Mouse (Mus musculus): ENCODE measurements around the gene Wdr95. TPM values are rescaled to one million over a fixed set of nuclear protein-coding genes. Genes with fewer than 3 reads are reported as not detected.

Wdr95 gene
- polyA plus RNA-seq (2014; fragmentation: Nextera tagmentation; extraction: Ambion mirVana): 0.30 TPM in 1 of 2 replicates, not detected in the other

DNA sequence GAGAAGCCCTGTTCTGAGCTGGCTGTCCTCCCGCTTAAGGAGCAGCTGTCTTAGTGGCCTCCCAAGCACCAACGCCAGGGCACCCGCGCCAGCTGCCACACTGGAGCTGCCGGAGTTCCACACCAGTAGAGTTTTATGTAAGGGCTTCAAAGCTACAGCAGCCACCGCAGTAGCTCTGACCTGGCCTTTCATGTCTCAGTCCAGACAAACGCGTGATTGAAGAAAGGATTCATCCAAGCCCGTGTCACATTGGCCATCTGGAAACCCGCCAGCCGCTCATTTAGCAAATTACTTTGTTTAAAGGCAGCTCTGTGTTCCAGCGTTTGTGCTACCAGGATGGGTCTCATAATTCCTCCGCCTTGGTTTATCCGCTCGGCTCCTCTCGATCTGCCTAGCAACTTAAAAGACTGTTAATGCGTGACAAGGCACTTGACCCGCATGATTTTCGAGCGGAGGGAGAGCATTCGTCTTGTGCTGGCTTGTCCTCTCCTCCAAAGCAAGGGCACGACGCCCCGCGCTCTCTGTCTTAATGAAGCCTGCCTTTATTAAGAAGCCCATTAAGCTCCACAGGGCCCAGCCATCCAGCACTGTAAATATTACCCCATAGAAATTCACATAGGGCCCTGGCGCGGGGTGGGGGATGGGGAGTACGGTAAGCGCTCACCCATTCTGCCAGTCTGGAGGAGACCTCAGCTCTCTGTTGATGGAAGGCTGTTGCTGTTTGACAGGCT lies at the start of gene Wdr95:
Gene Wdr95 (plus strand): TSS at position 681 of the 731 bp plus-strand sequence.
- H3K4me3 ChIP-seq (replicated peaks; ENCODE audit: low read depth, low read length): no peak within 1 kb of the TSS

DNA sequence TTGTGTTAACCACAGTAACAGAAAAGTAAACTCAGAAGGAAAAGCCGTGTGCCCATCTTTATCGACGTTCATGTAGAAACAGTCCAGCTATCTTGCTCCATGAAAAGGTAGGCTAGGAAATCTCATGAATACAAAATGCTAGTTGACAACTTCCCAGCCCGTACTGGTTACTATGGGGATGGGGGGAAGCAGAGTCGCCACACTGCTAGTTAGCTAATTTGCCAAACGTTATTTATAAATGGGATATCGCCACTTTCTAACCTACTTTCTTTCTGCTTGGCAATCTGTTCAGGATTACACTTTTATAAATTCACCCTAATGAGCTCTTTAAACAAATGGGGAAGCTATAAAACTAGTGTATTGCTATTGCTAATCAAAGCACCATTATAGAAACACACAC lies 46.6 kb upstream of the Wdr95 start:
- H3K4me3 ChIP-seq (replicated peaks; ENCODE audit: low read depth, low read length): no peak overlapping the region
- ATAC-seq (ENCODE audit: low FRiP score, low TSS enrichment): no peak

More for the DNA sequence above, at the start of gene Wdr95:
- peak within 1 kb of the TSS; percentile 42 for H3K4me2 ChIP-seq (ENCODE audit: low read length)
- H3K9ac ChIP-seq (replicated peaks; ENCODE audit: low read length): no peak within 1 kb of the TSS; the same call in 1 of the 2 replicates
- WGBS: 15% methylated on average over 29 of the region's 29 CpGs
- peak; percentile 34; the same call in 1 of the 2 replicates for ATAC-seq (ENCODE audit: low FRiP score, low TSS enrichment)
- H3K27ac ChIP-seq (replicated peaks; ENCODE audit: low read depth, low read length): peak within 1 kb of the TSS; percentile 85
- H3K27me3 ChIP-seq (ENCODE audit: control insufficient read depth, insufficient read depth, low read length): no peaks in the 10 kb centered on the region
- H3K36me3 ChIP-seq (ENCODE audit: control insufficient read depth, insufficient read depth, low read length): no peaks in the 10 kb centered on the region
- H3K9me3 ChIP-seq (ENCODE audit: control insufficient read depth, low read length): no peaks in the 10 kb centered on the region
- DNase-seq: peak; percentile 86
- H3K4me1 ChIP-seq (ENCODE audit: control insufficient read depth, insufficient read depth, low read length): peaks cover 42% of the 10 kb centered on the region

DNA sequence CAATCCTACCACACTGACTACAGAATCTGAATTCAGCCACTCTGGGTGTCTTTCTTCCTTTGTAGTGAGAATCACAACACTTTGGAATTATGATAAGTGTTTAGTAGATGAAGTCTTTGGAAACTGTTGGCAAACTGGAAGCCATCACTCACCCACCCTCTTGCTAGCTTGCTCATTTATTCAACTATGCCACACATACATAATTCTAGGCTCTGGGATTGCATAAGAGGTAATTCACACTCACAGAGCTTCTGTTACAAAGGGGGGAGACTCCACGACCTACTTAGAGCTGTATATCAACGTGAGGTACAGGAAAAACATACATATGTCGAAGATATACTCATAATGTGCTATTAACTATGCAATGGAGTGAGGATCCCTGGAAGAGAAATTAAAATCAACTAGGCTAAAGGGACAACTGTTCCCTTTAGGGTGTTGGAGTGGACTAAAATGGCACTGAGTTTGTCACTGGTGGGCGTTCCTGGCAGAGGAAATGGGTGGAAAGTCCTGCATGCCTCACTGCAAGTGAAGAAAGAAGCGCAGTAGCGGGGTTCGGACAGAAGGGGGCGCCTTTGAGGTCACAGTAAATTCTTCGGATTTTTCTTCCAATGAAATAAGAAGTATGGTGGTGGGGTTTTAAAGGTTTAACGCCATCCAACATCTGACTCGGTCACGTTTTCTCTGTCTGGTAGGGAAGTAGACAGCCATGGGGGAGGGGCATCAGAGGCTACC lies 45.0 kb upstream of the Wdr95 start:
- no peaks in the 10 kb centered on the region for H3K27me3 ChIP-seq (ENCODE audit: control insufficient read depth, insufficient read depth, low read length)
- no peak for DNase-seq
- H3K9ac ChIP-seq (replicated peaks; ENCODE audit: low read length): no peak overlapping the region
- H3K4me3 ChIP-seq (replicated peaks; ENCODE audit: low read depth, low read length): no peak overlapping the region
- no peak for ATAC-seq (ENCODE audit: low FRiP score, low TSS enrichment)
- H3K9me3 ChIP-seq (ENCODE audit: control insufficient read depth, low read length): no peaks in the 10 kb centered on the region
- 66% methylated on average over 12 of the region's 12 CpGs for WGBS
- H3K27ac ChIP-seq (replicated peaks; ENCODE audit: low read depth, low read length): no peak overlapping the region
- no peaks in the 10 kb centered on the region for H3K36me3 ChIP-seq (ENCODE audit: control insufficient read depth, insufficient read depth, low read length)
- peaks cover 10% of the 10 kb centered on the region for H3K4me1 ChIP-seq (ENCODE audit: control insufficient read depth, insufficient read depth, low read length)
- no peak overlapping the region for H3K4me2 ChIP-seq (ENCODE audit: low read length)

More for the DNA sequence above, 46.6 kb upstream of the Wdr95 start:
- H3K9me3 ChIP-seq (ENCODE audit: control insufficient read depth, low read length): no peaks in the 10 kb centered on the region
- no peak for DNase-seq
- H3K27ac ChIP-seq (replicated peaks; ENCODE audit: low read depth, low read length): no peak overlapping the region
- 88% methylated on average over 7 of the region's 7 CpGs for WGBS
- H3K4me1 ChIP-seq (ENCODE audit: control insufficient read depth, insufficient read depth, low read length): no peaks in the 10 kb centered on the region
- no peak overlapping the region for H3K9ac ChIP-seq (replicated peaks; ENCODE audit: low read length)
- no peak overlapping the region for H3K4me2 ChIP-seq (ENCODE audit: low read length)
- H3K36me3 ChIP-seq (ENCODE audit: control insufficient read depth, insufficient read depth, low read length): no peaks in the 10 kb centered on the region
- no peaks in the 10 kb centered on the region for H3K27me3 ChIP-seq (ENCODE audit: control insufficient read depth, insufficient read depth, low read length)

DNA sequence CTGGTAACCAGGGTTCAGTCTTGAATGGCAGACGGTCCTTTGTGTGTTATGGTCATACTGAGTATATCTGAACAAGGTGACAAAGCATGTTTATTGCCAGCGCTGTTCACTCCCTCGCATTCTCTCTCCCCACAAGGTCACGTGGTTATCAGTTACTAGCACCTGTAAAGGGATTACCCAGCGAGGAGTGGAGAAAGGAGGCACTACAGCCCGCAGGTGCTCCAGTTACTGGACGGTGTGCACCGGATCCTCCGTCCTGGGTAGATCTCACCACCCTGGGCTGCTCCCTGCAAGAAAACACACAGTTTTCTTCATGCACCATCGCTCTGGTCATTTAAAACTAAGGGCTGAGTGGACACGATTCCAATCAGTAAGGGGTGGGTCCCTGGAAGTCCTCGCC lies 44.2 kb upstream of the Wdr95 start:
- Histone ChIP-seq H3K36me3 (ENCODE audit: control insufficient read depth, insufficient read depth, low read length) (no peaks in the 10 kb centered on the region), H3K27ac (replicated peaks; ENCODE audit: low read depth, low read length) (0 out of 2 replicates have a peak overlapping the region, but pooled peaks have one; percentile 20), H3K9me3 (ENCODE audit: control insufficient read depth, low read length) (no peaks in the 10 kb centered on the region), H3K4me2 (ENCODE audit: low read length) (no peak overlapping the region), H3K4me1 (ENCODE audit: control insufficient read depth, insufficient read depth, low read length) (peaks cover 15% of the 10 kb centered on the region), H3K27me3 (ENCODE audit: control insufficient read depth, insufficient read depth, low read length) (no peaks in the 10 kb centered on the region), H3K4me3 (replicated peaks; ENCODE audit: low read depth, low read length) (no peak overlapping the region), H3K9ac (replicated peaks; ENCODE audit: low read length) (no peak overlapping the region)
- DNase-seq (no peak), ATAC-seq (ENCODE audit: low FRiP score, low TSS enrichment) (no peak)
- WGBS: 80% methylated on average over 12 of the region's 12 CpGs

DNA sequence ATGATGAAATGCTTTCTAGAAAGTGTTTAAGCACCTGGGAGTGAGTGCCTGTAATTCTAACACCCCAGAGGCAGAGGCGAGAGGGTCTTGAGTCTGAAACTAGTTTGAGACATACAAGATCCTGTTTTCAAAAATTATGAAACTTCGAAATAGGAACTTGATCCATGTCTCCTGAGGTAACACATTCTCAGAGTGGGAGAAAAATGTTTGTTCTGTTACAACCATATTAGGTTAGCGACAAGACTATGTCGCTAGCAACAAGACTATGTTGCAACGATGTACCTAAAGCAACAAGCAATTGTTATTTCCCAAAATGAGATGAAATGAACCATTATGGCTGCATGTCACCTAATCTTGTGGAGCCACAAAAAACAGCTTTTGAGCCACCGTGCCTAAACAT lies 43.0 kb upstream of the Wdr95 start:
- DNase-seq (no peak), ATAC-seq (ENCODE audit: low FRiP score, low TSS enrichment) (no peak)
- no peak overlapping the region for H3K27ac ChIP-seq (replicated peaks; ENCODE audit: low read depth, low read length)

DNA sequence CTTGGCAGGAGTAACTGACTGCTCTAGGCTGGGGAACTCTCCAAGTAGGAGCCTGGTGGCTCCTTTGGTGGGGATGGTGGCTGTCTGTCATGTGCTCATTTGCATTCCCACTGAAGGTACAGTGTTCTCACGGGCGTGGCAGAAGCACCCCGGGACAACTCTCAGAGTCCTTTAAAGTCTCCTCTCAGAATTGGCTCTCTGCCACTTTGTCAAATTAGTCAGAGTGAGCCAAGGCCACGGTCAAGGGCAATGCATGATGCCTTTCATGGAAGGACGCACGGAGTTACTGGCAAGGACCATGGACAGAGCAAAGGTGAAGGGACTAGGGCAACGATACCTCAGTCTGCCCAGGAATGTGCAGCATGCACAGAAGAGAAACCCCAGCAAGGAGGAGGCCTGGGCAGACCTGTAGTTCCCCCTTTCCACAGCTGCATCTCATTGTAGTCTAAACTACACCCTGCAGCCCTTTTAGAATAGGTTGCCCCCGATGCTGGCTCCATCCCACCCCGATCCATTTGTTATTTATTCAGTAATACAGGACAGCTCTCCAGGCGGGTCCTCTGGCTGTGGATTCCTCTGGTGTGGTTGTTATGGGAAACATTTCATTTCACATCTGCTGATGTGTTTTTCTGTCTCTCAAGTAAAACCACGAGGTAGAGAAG lies 40.0 kb upstream of the Wdr95 start:
- ATAC-seq (ENCODE audit: low FRiP score, low TSS enrichment) (peak; percentile 68), DNase-seq (peak; percentile 75)
- Histone ChIP-seq H3K36me3 (ENCODE audit: control insufficient read depth, insufficient read depth, low read length) (no peaks in the 10 kb centered on the region), H3K9ac (replicated peaks; ENCODE audit: low read length) (peak overlapping the region; percentile 46; the same call in 1 of the 2 replicates), H3K27me3 (ENCODE audit: control insufficient read depth, insufficient read depth, low read length) (no peaks in the 10 kb centered on the region), H3K27ac (replicated peaks; ENCODE audit: low read depth, low read length) (peak overlapping the region; percentile 97), H3K4me2 (ENCODE audit: low read length) (peak overlapping the region; percentile 56), H3K4me3 (replicated peaks; ENCODE audit: low read depth, low read length) (0 out of 2 replicates have a peak overlapping the region, but pooled peaks have one; percentile 28), H3K4me1 (ENCODE audit: control insufficient read depth, insufficient read depth, low read length) (peaks cover 30% of the 10 kb centered on the region), H3K9me3 (ENCODE audit: control insufficient read depth, low read length) (no peaks in the 10 kb centered on the region)
- 5% methylated on average over 11 of the region's 11 CpGs for WGBS

More for the DNA sequence above, 43.0 kb upstream of the Wdr95 start:
- 94% methylated on average over 6 of the region's 6 CpGs for WGBS
- Histone ChIP-seq H3K36me3 (ENCODE audit: control insufficient read depth, insufficient read depth, low read length) (no peaks in the 10 kb centered on the region), H3K4me1 (ENCODE audit: control insufficient read depth, insufficient read depth, low read length) (peaks cover 27% of the 10 kb centered on the region), H3K9ac (replicated peaks; ENCODE audit: low read length) (no peak overlapping the region), H3K4me2 (ENCODE audit: low read length) (no peak overlapping the region), H3K27me3 (ENCODE audit: control insufficient read depth, insufficient read depth, low read length) (no peaks in the 10 kb centered on the region), H3K4me3 (replicated peaks; ENCODE audit: low read depth, low read length) (no peak overlapping the region), H3K9me3 (ENCODE audit: control insufficient read depth, low read length) (no peaks in the 10 kb centered on the region)

DNA sequence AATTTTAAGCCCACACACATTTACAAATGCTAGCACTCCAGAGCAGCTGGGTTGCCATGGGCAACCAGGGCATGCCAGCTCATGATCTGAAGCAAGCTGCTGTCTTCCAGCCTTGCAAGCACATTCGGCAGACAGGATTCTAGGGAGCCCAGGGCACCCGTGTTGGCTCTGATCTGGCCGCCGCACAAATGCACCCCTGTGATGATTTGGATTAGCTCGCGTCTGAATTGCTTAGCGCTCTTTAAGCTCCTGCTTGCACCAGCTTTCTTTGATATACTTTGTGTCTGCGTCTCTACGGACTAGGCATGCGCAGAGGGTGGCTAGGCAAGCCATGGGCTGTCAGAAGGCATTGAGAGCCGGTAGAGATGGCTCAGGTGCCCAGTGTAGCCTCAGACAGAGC lies 39.3 kb upstream of the Wdr95 start:
- Histone ChIP-seq H3K27ac (replicated peaks; ENCODE audit: low read depth, low read length) (peak overlapping the region; percentile 97), H3K36me3 (ENCODE audit: control insufficient read depth, insufficient read depth, low read length) (no peaks in the 10 kb centered on the region), H3K9me3 (ENCODE audit: control insufficient read depth, low read length) (no peaks in the 10 kb centered on the region), H3K4me3 (replicated peaks; ENCODE audit: low read depth, low read length) (peak overlapping the region; percentile 28), H3K4me2 (ENCODE audit: low read length) (peak overlapping the region; percentile 56), H3K27me3 (ENCODE audit: control insufficient read depth, insufficient read depth, low read length) (no peaks in the 10 kb centered on the region), H3K9ac (replicated peaks; ENCODE audit: low read length) (peak overlapping the region; percentile 46), H3K4me1 (ENCODE audit: control insufficient read depth, insufficient read depth, low read length) (peaks cover 30% of the 10 kb centered on the region)
- WGBS: 5% methylated on average over 11 of the region's 11 CpGs
- ATAC-seq (ENCODE audit: low FRiP score, low TSS enrichment): peak; percentile 89
- DNase-seq: peak; percentile 93

DNA sequence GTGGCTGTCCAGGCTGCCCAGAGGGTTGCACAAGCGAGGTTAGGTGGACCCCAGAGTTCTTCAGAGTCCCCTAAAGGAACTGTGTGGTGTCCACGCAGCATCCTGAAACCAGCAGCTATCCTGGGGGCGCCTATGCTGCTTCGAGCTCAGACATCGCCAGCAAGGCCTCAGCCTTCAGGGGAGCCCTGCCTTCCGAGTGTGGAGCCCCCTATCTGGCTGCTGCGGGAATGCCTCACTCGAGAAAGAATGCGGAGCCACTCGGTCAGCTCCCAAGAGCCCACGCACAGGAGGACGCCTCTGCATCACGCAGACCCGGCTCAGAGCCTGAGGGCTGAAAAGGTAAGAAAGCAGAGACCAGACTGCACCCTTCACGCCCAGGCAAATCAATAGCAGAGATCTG lies 38.2 kb upstream of the Wdr95 start:
- 50% methylated on average over 15 of the region's 15 CpGs for WGBS
- Histone ChIP-seq H3K27ac (replicated peaks; ENCODE audit: low read depth, low read length) (peak overlapping the region; percentile 97), H3K4me3 (replicated peaks; ENCODE audit: low read depth, low read length) (no peak overlapping the region), H3K4me1 (ENCODE audit: control insufficient read depth, insufficient read depth, low read length) (peaks cover 30% of the 10 kb centered on the region), H3K9me3 (ENCODE audit: control insufficient read depth, low read length) (no peaks in the 10 kb centered on the region), H3K9ac (replicated peaks; ENCODE audit: low read length) (no peak overlapping the region), H3K27me3 (ENCODE audit: control insufficient read depth, insufficient read depth, low read length) (no peaks in the 10 kb centered on the region), H3K36me3 (ENCODE audit: control insufficient read depth, insufficient read depth, low read length) (no peaks in the 10 kb centered on the region), H3K4me2 (ENCODE audit: low read length) (no peak overlapping the region)
- DNase-seq (peak; percentile 56), ATAC-seq (ENCODE audit: low FRiP score, low TSS enrichment) (no peak)
